Mouse (Mus musculus) heart, adult 2 months (tissue): ENCODE data around the gene Pdzd7.

ENCODE experiments used
- CTCF ChIP-seq: fragments of 200-600 bp; IDR thresholded peaks from 2 replicates; pipeline ENCODE4 v1.8.1; 2022; ENCODE audit warnings: antibody characterized with exemption, mild to moderate bottlenecking, moderate library complexity
- POLR2A ChIP-seq: fragments of 200-500 bp; IDR thresholded peaks from 2 replicates; pipeline ENCODE4 v1.6.1; 2011; ENCODE audit warnings: mild to moderate bottlenecking, low read depth, low read length, control low read depth; ENCODE audit not compliant: insufficient read depth

DNA sequence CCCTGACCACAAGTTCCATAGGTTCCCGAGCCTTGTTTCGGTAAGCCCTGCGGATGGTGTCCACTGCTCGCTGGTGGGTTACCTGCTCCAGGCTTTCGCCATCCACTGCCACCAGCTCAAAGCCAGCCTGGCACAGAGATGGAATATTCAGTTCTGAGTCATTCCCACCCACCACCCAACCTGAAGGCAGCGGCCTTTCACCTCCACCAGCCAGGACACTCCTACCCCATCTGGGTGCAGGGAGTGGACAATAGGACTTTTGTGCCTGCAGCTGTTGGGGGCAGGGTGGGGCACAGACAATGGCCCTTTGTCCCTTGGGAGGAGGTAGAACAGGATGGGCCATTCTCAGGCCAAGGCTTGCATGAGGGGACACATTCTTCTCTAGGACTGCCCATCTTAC is 17.7 kb downstream of the Pdzd7 start:
- TF ChIP-seq CTCF = no peak
- no peak; the same call in 1 of the 2 replicates for TF ChIP-seq POLR2A
